Mouse (Mus musculus): ENCODE results near the gene Adssl1. TPM values are rescaled to one million over a fixed set of nuclear protein-coding genes. Genes with fewer than 3 reads are reported as not detected.

The Adssl1 gene
- polyA plus RNA-seq, 1 experiment from 2014 or later: 43.0 TPM

DNA sequence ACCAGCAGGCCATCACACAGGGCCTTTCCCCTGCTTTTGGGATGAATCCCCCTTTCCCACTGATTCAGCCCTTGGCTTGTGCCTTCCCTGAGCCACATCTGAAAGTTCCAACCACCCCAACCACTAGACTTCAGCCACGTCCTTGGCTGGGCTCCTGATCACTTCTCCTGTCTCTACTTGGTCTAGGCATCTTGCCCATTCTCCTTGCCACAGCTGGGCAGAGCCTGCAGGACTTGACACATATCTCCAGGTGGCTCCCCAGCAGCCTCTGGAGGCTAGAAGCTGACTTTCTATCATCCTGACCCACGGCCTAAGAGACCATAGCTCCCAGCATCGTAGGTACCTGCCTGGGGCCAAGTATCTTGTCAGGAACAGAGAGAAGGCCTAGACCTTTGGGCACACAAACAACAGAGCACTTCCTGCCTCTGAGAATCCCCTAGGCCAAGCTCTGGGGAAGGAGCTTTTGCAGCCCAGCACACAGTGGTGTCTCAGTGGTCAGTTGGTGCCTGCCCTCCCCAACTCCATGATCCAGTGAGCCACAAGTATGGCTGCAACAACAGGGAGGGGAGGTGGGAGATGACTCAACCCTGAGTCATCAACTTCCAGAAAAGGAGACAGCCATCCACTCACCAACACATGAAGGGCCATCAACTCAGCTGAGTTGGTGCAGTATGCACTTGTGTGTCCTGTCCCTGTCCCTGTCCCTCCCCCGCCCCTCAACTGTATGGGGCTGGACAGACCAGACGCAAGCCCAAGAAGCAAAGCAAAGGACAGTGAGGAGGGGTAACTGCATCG is 41.4 kb upstream of the Adssl1 start:
- H3K27ac ChIP-seq (ENCODE audit: low read length): no peak overlapping the region

DNA sequence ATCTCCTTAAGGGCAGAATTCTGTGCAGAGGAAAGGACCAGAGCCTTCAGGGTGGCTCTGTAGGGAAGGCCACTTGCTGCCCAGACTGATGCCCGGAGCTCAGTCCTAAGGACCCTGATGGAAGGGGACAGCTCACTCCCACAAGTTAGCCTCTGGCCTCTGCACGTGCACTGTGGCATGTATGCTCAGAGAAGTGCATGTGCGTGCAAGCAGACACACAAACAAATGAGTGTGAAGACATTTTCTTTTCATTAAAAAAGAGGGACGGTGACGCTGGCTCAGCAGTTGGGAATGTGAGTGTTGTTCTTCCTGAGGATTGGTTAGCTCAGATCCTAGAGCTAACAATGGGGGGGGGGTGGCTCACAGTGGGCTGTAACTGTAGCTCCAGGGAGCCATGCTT is 40.4 kb upstream of the Adssl1 start:
- ATAC-seq (no peak), DNase-seq (ENCODE audit: low spot score) (no peak)
- peaks cover 19% of the 10 kb centered on the region; the same call in 1 of the 2 replicates for H3K4me1 ChIP-seq (ENCODE audit: insufficient read depth, low read depth, low read length)
- no peak overlapping the region for H3K4me2 ChIP-seq (replicated peaks; ENCODE audit: low read depth, low read length)
- H3K9ac ChIP-seq (replicated peaks; ENCODE audit: low read depth): no peak overlapping the region
- H3K36me3 ChIP-seq (ENCODE audit: insufficient read depth, low read length): no peaks in the 10 kb centered on the region
- no peaks in the 10 kb centered on the region for H3K27me3 ChIP-seq (replicated peaks; ENCODE audit: insufficient read depth, low read length)
- H3K9me3 ChIP-seq (ENCODE audit: low read length): no peaks in the 10 kb centered on the region
- no peak overlapping the region for H3K4me3 ChIP-seq (ENCODE audit: low read depth, low read length)
- H3K27ac ChIP-seq (ENCODE audit: low read length): no peak overlapping the region
- TF ChIP-seq EP300 (IDR thresholded peaks at IDR 0.05) (no peak), CTCF (IDR thresholded peaks at IDR 0.05) (no peak)
- WGBS: 36% methylated on average over 5 of the region's 5 CpGs

More for the DNA sequence above, 41.4 kb upstream of the Adssl1 start:
- H3K4me3 ChIP-seq (ENCODE audit: low read depth, low read length): no peak overlapping the region
- peak; percentile 55 for ATAC-seq
- no peaks in the 10 kb centered on the region for H3K9me3 ChIP-seq (ENCODE audit: low read length)
- H3K4me2 ChIP-seq (replicated peaks; ENCODE audit: low read depth, low read length): no peak overlapping the region
- no peaks in the 10 kb centered on the region for H3K36me3 ChIP-seq (ENCODE audit: insufficient read depth, low read length)
- DNase-seq (ENCODE audit: low spot score): peak; percentile 57
- H3K27me3 ChIP-seq (replicated peaks; ENCODE audit: insufficient read depth, low read length): no peaks in the 10 kb centered on the region
- H3K4me1 ChIP-seq (ENCODE audit: insufficient read depth, low read depth, low read length): peaks cover 19% of the 10 kb centered on the region; the same call in 1 of the 2 replicates
- TF ChIP-seq CTCF (IDR thresholded peaks at IDR 0.05) (no peak), EP300 (IDR thresholded peaks at IDR 0.05) (peak; percentile 58; the same call in 1 of the 2 replicates)
- 55% methylated on average over 6 of the region's 6 CpGs for WGBS
- no peak overlapping the region for H3K9ac ChIP-seq (replicated peaks; ENCODE audit: low read depth)

DNA sequence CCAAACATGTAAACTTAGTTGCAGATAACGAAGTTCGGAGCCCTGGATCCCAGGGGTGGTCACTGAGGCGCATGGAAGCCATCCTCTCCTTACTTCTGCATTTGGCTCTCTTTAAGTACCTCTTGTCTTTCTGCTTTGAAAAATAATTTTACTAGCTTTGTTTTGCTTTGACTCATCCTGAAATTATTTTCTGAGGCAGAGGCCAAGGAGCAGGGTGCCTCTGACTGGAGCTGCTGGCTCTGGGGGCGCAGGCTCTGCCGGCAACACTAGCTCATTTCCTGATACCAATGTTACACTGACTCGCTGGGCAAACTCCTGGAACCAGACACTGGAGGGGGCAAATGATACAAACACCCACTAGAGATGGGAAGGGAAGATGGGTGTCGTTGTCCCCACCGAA is 39.9 kb upstream of the Adssl1 start:
- Histone ChIP-seq H3K36me3 (ENCODE audit: insufficient read depth, low read length) (no peaks in the 10 kb centered on the region), H3K4me1 (ENCODE audit: insufficient read depth, low read depth, low read length) (peaks cover 19% of the 10 kb centered on the region; the same call in 1 of the 2 replicates), H3K9ac (replicated peaks; ENCODE audit: low read depth) (no peak overlapping the region), H3K27ac (ENCODE audit: low read length) (no peak overlapping the region), H3K4me3 (ENCODE audit: low read depth, low read length) (no peak overlapping the region), H3K4me2 (replicated peaks; ENCODE audit: low read depth, low read length) (no peak overlapping the region), H3K9me3 (ENCODE audit: low read length) (no peaks in the 10 kb centered on the region), H3K27me3 (replicated peaks; ENCODE audit: insufficient read depth, low read length) (no peaks in the 10 kb centered on the region)
- ATAC-seq (no peak), DNase-seq (ENCODE audit: low spot score) (no peak)
- TF ChIP-seq CTCF (IDR thresholded peaks at IDR 0.05): no peak
- TF ChIP-seq EP300 (IDR thresholded peaks at IDR 0.05): no peak
- 75% methylated on average over 8 of the region's 8 CpGs for WGBS

DNA sequence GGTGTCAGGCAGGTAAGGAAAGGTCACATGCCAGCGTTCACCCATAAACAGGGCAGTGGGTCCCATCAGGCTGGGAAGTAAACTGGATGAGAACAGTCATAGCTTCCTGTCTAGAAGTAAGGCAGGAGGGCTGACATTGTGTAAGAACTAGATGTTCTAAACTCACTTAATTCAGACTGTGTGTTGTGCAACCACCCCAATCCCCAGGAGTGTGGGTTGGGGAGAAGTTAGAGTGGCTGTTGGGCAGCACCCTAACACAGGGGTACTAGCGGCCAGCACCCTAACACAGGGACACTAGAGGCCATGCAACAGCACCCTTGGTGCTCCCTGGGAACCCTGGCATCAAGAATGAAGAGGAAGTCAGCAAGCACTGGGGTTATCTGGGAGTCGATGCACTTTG is 38.7 kb upstream of the Adssl1 start:
- no peak overlapping the region for H3K27ac ChIP-seq (ENCODE audit: low read length)
- no peaks in the 10 kb centered on the region for H3K9me3 ChIP-seq (ENCODE audit: low read length)
- no peaks in the 10 kb centered on the region for H3K27me3 ChIP-seq (replicated peaks; ENCODE audit: insufficient read depth, low read length)
- no peak overlapping the region for H3K4me3 ChIP-seq (ENCODE audit: low read depth, low read length)
- no peak for TF ChIP-seq CTCF (IDR thresholded peaks at IDR 0.05)
- TF ChIP-seq EP300 (IDR thresholded peaks at IDR 0.05): no peak
- no peaks in the 10 kb centered on the region for H3K36me3 ChIP-seq (ENCODE audit: insufficient read depth, low read length)
- WGBS: 65% methylated on average over 3 of the region's 3 CpGs
- H3K4me1 ChIP-seq (ENCODE audit: insufficient read depth, low read depth, low read length): peaks cover 14% of the 10 kb centered on the region; the same call in 1 of the 2 replicates
- ATAC-seq (peak; percentile 39), DNase-seq (ENCODE audit: low spot score) (peak; percentile 72)
- no peak overlapping the region for H3K9ac ChIP-seq (replicated peaks; ENCODE audit: low read depth)
- H3K4me2 ChIP-seq (replicated peaks; ENCODE audit: low read depth, low read length): no peak overlapping the region

DNA sequence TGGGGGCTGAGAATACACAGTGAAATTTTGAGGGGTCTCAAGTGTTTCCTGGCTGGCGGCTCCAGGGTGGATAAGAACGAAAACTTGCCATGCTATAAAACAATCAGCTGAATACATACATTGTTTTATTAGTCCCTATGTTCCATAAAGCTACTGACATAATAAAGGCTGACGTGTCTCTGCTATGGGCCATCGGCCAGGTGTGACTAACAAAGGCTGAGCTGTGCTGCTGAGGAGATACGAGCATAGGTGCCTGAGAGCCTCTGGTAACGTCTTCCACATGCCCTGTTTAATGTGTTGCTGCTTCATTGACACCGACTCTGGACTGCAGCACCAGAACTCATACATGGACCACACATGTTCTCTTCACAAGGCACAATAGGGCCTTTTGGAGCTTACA is 34.9 kb upstream of the Adssl1 start:
- TF ChIP-seq EP300 (IDR thresholded peaks at IDR 0.05): no peak
- TF ChIP-seq CTCF (IDR thresholded peaks at IDR 0.05): no peak
- no peaks in the 10 kb centered on the region for H3K9me3 ChIP-seq (ENCODE audit: low read length)
- H3K4me3 ChIP-seq (ENCODE audit: low read depth, low read length): no peak overlapping the region
- no peaks in the 10 kb centered on the region for H3K27me3 ChIP-seq (replicated peaks; ENCODE audit: insufficient read depth, low read length)
- H3K36me3 ChIP-seq (ENCODE audit: insufficient read depth, low read length): no peaks in the 10 kb centered on the region
- peaks cover 11% of the 10 kb centered on the region; the same call in 1 of the 2 replicates for H3K4me1 ChIP-seq (ENCODE audit: insufficient read depth, low read depth, low read length)
- DNase-seq (ENCODE audit: low spot score) (no peak), ATAC-seq (no peak)
- no peak overlapping the region for H3K27ac ChIP-seq (ENCODE audit: low read length)
- 66% methylated on average over 7 of the region's 7 CpGs for WGBS
- no peak overlapping the region for H3K9ac ChIP-seq (replicated peaks; ENCODE audit: low read depth)
- no peak overlapping the region for H3K4me2 ChIP-seq (replicated peaks; ENCODE audit: low read depth, low read length)

DNA sequence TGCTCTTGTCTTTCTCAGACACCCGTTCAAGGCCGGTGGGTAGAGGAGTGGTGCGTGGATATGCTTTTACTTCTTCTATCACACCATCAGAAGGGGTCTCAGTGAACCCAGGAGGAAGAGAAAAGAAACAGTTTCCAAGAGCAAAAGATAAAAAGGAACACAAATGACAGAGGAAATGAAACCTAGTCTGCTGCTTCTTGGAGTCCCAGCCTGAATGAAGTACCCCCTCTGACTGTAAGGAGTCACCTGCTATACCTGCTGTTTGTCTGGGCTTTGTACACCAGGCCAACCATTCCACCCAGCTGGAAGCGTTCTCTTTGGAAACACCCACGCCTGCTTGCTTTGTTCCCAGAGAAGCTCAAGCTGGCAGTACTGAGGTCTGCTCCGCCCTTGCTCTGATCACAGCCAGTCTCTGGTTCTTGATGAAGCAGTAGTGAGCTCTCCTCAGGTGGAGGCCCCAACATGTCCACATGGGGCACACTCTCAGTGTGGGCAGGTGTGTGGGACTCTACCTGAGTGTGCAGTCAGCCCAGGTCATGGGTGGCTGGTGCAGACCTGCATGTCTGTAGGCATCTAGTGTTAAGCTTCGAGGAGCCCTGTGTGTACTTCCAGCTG is 33.8 kb upstream of the Adssl1 start:
- no peak for ATAC-seq
- H3K9me3 ChIP-seq (ENCODE audit: low read length): no peaks in the 10 kb centered on the region
- H3K36me3 ChIP-seq (ENCODE audit: insufficient read depth, low read length): no peaks in the 10 kb centered on the region
- DNase-seq (ENCODE audit: low spot score): no peak
- no peak overlapping the region for H3K4me3 ChIP-seq (ENCODE audit: low read depth, low read length)
- no peak overlapping the region for H3K9ac ChIP-seq (replicated peaks; ENCODE audit: low read depth)
- 75% methylated on average over 7 of the region's 7 CpGs for WGBS
- H3K4me2 ChIP-seq (replicated peaks; ENCODE audit: low read depth, low read length): no peak overlapping the region
- H3K4me1 ChIP-seq (ENCODE audit: insufficient read depth, low read depth, low read length): peaks cover 11% of the 10 kb centered on the region; the same call in 1 of the 2 replicates
- TF ChIP-seq CTCF (IDR thresholded peaks at IDR 0.05) (peak; percentile 26), EP300 (IDR thresholded peaks at IDR 0.05) (no peak)
- no peaks in the 10 kb centered on the region for H3K27me3 ChIP-seq (replicated peaks; ENCODE audit: insufficient read depth, low read length)
- no peak overlapping the region for H3K27ac ChIP-seq (ENCODE audit: low read length)
